Mouse (Mus musculus): ENCODE results near the gene Asb9.

The Asb9 gene

DNA sequence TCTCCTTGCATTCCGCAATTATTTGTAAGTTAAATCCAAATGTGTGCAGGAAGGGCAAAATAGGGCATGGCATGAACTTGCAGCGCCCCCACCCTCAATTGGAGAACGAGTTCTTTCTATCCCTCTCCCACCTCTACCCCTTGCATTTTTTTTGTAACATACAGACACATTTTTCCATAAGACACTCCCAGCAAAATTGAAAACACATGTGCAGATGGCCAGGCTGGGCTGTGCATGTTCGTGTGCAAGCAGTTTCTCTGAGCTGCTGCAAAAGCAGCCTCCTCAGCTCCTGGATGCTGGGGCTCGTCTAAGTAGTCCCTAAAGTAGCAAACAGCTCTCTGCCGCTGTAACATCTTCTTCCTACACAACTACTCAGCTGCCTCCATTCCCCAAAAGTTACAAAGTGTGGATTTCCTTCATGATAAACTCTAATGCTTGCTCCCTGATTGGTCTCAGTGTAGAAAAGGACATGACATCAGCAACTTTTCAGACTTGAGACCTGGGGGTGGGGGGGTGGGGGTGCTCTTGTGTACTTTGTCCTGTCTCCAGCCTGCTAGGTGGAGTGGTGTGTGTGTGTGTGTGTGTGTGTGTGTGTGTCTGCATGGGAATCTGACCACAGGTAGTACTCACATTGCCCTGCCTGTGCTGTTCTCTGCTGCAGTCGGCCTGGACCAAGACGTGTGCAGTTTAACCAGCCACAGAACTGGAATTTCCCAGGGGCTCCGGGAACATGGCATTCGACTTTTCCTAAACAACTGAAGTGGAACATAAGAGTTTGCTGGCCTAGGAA lies at the start of gene Asb9:
Gene Asb9 (plus strand): TSS at position 619 of the 790 bp plus-strand sequence.
- no peak for DNase-seq (ENCODE audit: low spot score in 2 of 2)

DNA sequence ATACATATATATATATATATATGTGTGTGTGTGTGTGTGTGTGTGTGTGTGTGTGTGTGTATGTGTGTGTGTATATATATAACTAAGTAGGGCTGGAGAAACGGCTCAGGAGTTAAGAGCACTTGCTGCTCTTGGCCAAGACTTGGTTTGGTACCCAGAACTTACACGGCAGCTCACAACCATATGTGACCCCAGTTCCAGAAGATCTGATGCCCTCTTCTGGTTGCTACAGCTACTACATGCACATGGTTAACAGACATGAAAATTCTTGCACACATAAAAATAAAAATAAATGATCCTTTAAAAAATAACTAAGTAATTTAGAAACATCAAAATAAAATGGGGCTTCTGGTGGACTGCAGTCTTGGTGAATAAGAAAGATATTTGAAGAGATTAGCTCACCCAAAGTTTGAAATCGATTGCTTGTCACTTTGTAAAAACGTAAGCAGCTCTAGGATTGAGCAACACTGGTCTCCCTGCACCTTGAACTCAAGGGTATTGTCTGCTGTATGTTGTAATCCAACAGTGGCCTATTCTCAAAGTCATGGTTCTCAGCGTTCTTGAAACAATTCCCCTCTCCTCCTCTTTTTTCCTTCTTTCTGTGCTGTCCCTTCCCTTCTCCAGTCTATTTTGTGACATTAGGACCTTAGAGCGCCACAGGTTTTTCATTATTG lies 46.8 kb upstream of the Asb9 start:
- DNase-seq (ENCODE audit: low spot score in 2 of 2), result no peak

- no peak for DNase-seq (ENCODE audit: low spot score in 2 of 2)
Observed at GRCm38 (mm10) chrX:164502258-164502657, 3.9 kb upstream of the Asb9 start.

GRCm38 (mm10) chrX:164507068-164507467 lies 941 bp downstream of the Asb9 start:
- no peak for DNase-seq (ENCODE audit: low spot score in 2 of 2)

- DNase-seq (ENCODE audit: low spot score in 2 of 2), result no peak
Observed at GRCm38 (mm10) chrX:164508728-164509127, 2.6 kb downstream of the Asb9 start.

GRCm38 (mm10) chrX:164522138-164522537 lies 16.0 kb downstream of the Asb9 start:
- no peak for DNase-seq (ENCODE audit: low spot score in 2 of 2)

DNA sequence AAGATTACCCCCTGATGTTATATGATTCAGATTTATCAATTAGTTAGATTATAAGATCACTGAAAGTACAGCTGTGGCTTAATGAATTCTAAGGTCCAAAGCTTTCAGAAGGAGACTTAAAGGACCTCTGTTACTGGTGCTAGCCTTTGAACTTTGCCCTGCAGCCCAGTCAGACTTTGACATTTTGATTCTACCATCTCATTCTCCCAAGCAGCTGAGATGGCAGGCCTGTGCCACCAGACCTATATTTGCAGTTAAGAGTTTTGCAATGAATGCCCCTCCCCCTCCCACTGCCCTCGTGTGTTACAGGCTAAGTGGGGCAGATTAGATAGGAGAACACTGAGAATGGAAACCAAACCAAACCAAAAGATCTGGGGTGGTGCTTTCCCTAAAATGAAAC lies 20.4 kb downstream of the Asb9 start:
- DNase-seq (ENCODE audit: low spot score in 2 of 2), result no peak

DNA sequence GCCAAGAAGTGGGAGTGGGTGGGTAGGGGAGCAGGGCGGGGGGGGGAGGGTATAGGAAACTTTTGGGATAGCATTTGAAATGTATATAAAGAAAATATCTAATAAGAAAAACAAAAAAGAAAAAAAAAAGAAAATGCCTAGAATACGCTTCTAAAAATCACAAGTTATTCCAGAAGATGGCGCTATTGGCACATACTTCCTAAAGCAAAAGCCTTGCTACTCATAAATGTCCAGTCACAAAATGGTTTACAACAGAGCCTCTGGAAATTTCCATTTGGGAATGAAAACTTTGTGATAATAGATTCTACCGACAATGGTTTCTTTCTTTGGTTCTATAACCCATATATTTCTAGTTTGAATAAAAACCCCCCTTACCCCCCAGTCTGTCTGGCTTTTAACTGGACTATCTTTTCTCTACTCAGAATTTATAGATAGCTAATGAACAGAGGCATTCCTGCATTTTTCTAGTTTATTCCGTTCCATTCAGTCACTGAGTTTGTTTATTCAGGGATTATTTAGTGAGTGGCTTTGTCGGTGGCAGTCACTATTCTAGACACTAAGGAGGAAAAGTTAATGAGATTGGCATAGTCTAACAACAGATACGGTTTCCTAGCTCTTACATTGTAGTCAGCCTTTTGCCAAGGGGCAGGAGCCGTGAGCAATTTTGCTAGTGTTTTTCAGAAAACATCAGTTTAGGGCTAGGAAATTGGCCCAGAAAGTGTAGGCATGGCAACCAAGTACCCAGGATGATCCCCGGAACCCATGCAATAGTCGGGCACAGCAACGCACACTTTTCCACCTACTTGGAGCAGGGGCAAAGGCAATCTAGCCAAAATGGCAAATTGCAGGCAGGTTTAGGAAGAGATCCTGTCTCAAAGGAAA lies 35.5 kb downstream of the Asb9 start:
- DNase-seq (ENCODE audit: low spot score in 2 of 2), result no peak

- no peak for DNase-seq (ENCODE audit: low spot score in 2 of 2)
Observed at GRCm38 (mm10) chrX:164570195-164570594, 64.1 kb downstream of the Asb9 start.

- DNase-seq (ENCODE audit: low spot score in 2 of 2), result no peak
Observed at GRCm38 (mm10) chrX:164576967-164577366, 70.8 kb downstream of the Asb9 start.

All from right cerebral cortex, postnatal 10 days (tissue).